Mouse (Mus musculus) MEL (cell line): Measurements from ENCODE around the gene Dact1.

ENCODE experiments used
- CHD2 ChIP-seq: IDR thresholded peaks from 2 replicates; pipeline ENCODE4 v1.6.1; 2011; ENCODE audit warnings: low read length, improper control_type of control experiment
- CTCF ChIP-seq, 3 experiments: IDR thresholded peaks in 2 of 3; conservative IDR thresholded peaks in 1 of 3; 2 replicates each; pipeline ENCODE4 v1.5.1; 2011 to 2012; ENCODE audit warnings: low read length in 3 of 3, low read depth in 2 of 3, mild to moderate bottlenecking in 2 of 3, improper control_type of control experiment in 1 of 3, inconsistent platforms in 1 of 3, mixed read lengths in 1 of 3, moderate library complexity in 1 of 3; ENCODE audit not compliant: control insufficient read depth in 1 of 3, insufficient read depth in 1 of 3, poor library complexity in 1 of 3, severe bottlenecking in 1 of 3
- EP300 ChIP-seq, 2 experiments: IDR thresholded peaks; 2 replicates each; pipeline ENCODE4 v1.6.1; 2011; ENCODE audit warnings: improper control_type of control experiment in 2 of 2, low read length in 2 of 2, low read depth in 1 of 2, mild to moderate bottlenecking in 1 of 2
- HCFC1 ChIP-seq: IDR thresholded peaks from 2 replicates; pipeline ENCODE4 v1.6.1; 2012; ENCODE audit warnings: low read depth, mild to moderate bottlenecking, inconsistent platforms, low read length, improper control_type of control experiment, moderate library complexity
- POLR2A ChIP-seq, 2 experiments: IDR thresholded peaks; 2 replicates each; pipeline ENCODE4 v1.6.1; 2011 to 2012; ENCODE audit warnings: low read length in 2 of 2, mild to moderate bottlenecking in 2 of 2, control low read depth in 1 of 2, improper control_type of control experiment in 1 of 2, low read depth in 1 of 2, moderate library complexity in 1 of 2; ENCODE audit not compliant: control insufficient read depth in 1 of 2, insufficient read depth in 1 of 2, poor library complexity in 1 of 2
- RAD21 ChIP-seq: IDR thresholded peaks from 2 replicates; pipeline ENCODE4 v1.6.1; 2011; ENCODE audit warnings: mild to moderate bottlenecking, low read depth, low read length, improper control_type of control experiment
- TAL1 ChIP-seq: IDR thresholded peaks from 2 replicates; pipeline ENCODE4 v1.6.1; 2012; ENCODE audit warnings: mild to moderate bottlenecking, inconsistent platforms, low read length, moderate library complexity, mixed read lengths
- TBP ChIP-seq: IDR thresholded peaks from 2 replicates; pipeline ENCODE4 v1.8.0; 2011; ENCODE audit warnings: low read depth, low read length, improper control_type of control experiment
- UBTF ChIP-seq: IDR thresholded peaks from 2 replicates; pipeline ENCODE4 v1.6.1; 2012; ENCODE audit warnings: low read depth, mild to moderate bottlenecking, inconsistent platforms, low read length, improper control_type of control experiment, moderate library complexity, borderline replicate concordance; ENCODE audit not compliant: insufficient read depth
- USF1 ChIP-seq: IDR thresholded peaks from 2 replicates; pipeline ENCODE4 v1.6.1; 2014; ENCODE audit warnings: low read depth, mild to moderate bottlenecking, inconsistent platforms, low read length, improper control_type of control experiment, moderate library complexity
- ZNF384 ChIP-seq: IDR thresholded peaks from 2 replicates; pipeline ENCODE4 v1.6.1; 2012; ENCODE audit warnings: low read depth, mild to moderate bottlenecking, inconsistent platforms, low read length, improper control_type of control experiment

DNA sequence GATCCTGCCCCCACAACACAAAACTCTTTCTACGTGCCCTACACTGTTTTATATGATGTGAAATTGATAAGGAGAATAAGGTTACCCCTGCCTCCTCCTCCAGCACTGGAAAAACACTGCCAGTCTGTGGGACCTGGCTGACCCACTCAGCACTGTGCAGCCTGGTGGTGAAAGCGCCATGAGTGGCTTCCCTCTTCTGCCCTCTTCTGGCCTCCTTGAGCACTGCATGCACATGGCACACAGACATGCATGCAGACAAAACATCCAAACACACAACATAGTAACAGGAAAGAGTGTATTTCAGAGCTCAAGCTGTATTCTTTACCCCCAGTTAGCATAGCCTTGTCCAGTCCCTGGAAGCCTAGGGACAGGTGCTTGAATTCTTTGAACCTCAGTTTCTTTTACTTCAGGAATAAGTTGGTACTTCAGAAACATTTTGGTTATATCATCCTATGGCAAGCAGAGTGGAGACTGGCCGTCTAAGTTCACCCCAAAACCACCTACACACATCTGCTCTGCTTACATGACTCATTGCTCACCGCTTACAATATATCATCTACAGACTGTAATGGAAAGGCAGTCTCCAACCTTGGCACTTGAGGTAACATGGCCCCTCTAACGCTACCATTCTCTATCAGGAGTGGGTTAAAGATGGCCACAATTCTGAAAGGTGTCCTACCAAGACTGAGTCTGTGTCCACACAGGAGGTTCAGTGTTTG lies 35.0 kb upstream of the Dact1 start:
- TF ChIP-seq CTCF (IDR thresholded peaks at IDR 0.05 in 2 of 3, conservative IDR thresholded peaks at IDR 0.05 in 1 of 3; ENCODE audit: control insufficient read depth in 1 of 3, insufficient read depth in 1 of 3, low read depth in 2 of 3, low read length in 3 of 3, poor library complexity in 1 of 3, severe bottlenecking in 1 of 3) (peak; percentile 38 to 47 (median 44)), EP300 (IDR thresholded peaks at IDR 0.05; ENCODE audit: low read depth in 1 of 2, low read length in 2 of 2) (no peak), RAD21 (no peak; the same call in 1 of the 2 replicates), POLR2A (IDR thresholded peaks at IDR 0.05; ENCODE audit: control insufficient read depth in 1 of 2, insufficient read depth in 1 of 2, low read depth in 1 of 2, low read length in 2 of 2, poor library complexity in 1 of 2) (no peak), ZNF384 (no peak), HCFC1 (no peak), TBP (no peak), USF1 (no peak), TAL1 (no peak), CHD2 (no peak), UBTF (no peak)
